Mouse (Mus musculus): ENCODE measurements around the gene Adgrb2. TPM values are rescaled to one million over a fixed set of nuclear protein-coding genes. Genes with fewer than 3 reads are reported as not detected.
A peak's percentile ranks its signal among the peaks of the same experiment; 100 is the strongest.

Gene Adgrb2
- polyA plus RNA-seq, 1 experiment from 2014 or later: 13.4 TPM

GRCm38 (mm10) chr4:129970168-129970567, 14.5 kb upstream of the Adgrb2 start:
- Histone ChIP-seq H3K27ac (ENCODE audit: low read depth, low read length) (no peak overlapping the region), H3K9me3 (ENCODE audit: control insufficient read depth, low read length) (no peaks in the 10 kb centered on the region), H3K9ac (ENCODE audit: low read depth, low read length) (no peak overlapping the region), H3K4me1 (ENCODE audit: control insufficient read depth, insufficient read depth, low read depth, low read length) (peaks cover 33% of the 10 kb centered on the region), H3K4me3 (ENCODE audit: low read length) (no peak overlapping the region), H3K4me2 (ENCODE audit: low read length) (no peak overlapping the region), H3K36me3 (ENCODE audit: control insufficient read depth, insufficient read depth, low read length) (no peaks in the 10 kb centered on the region), H3K27me3 (replicated peaks; ENCODE audit: control insufficient read depth, insufficient read depth, low read length) (no peaks in the 10 kb centered on the region)
- ATAC-seq: no peak
- WGBS: 37% methylated on average over 8 of the region's 8 CpGs

GRCm38 (mm10) chr4:129970861-129971260, 13.8 kb upstream of the Adgrb2 start:
- Histone ChIP-seq H3K4me1 (ENCODE audit: control insufficient read depth, insufficient read depth, low read depth, low read length) (peaks cover 33% of the 10 kb centered on the region), H3K27me3 (replicated peaks; ENCODE audit: control insufficient read depth, insufficient read depth, low read length) (no peaks in the 10 kb centered on the region), H3K9me3 (ENCODE audit: control insufficient read depth, low read length) (no peaks in the 10 kb centered on the region), H3K27ac (ENCODE audit: low read depth, low read length) (no peak overlapping the region), H3K4me3 (ENCODE audit: low read length) (no peak overlapping the region), H3K9ac (ENCODE audit: low read depth, low read length) (no peak overlapping the region), H3K4me2 (ENCODE audit: low read length) (no peak overlapping the region), H3K36me3 (ENCODE audit: control insufficient read depth, insufficient read depth, low read length) (no peaks in the 10 kb centered on the region)
- WGBS: 57% methylated on average over 11 of the region's 11 CpGs
- no peak for ATAC-seq

GRCm38 (mm10) chr4:129971989-129972388, 12.7 kb upstream of the Adgrb2 start:
- H3K4me2 ChIP-seq (ENCODE audit: low read length): no peak overlapping the region
- peaks cover 22% of the 10 kb centered on the region for H3K4me1 ChIP-seq (ENCODE audit: control insufficient read depth, insufficient read depth, low read depth, low read length)
- H3K4me3 ChIP-seq (ENCODE audit: low read length): no peak overlapping the region
- no peaks in the 10 kb centered on the region for H3K9me3 ChIP-seq (ENCODE audit: control insufficient read depth, low read length)
- 0 out of 2 replicates have a peak overlapping the region, but pooled peaks have one; percentile 21 for H3K27ac ChIP-seq (ENCODE audit: low read depth, low read length)
- no peak overlapping the region for H3K9ac ChIP-seq (ENCODE audit: low read depth, low read length)
- no peaks in the 10 kb centered on the region for H3K36me3 ChIP-seq (ENCODE audit: control insufficient read depth, insufficient read depth, low read length)
- H3K27me3 ChIP-seq (replicated peaks; ENCODE audit: control insufficient read depth, insufficient read depth, low read length): no peaks in the 10 kb centered on the region
- peak; percentile 10; the same call in 1 of the 2 replicates for ATAC-seq
- WGBS: 32% methylated on average over 7 of the region's 7 CpGs

GRCm38 (mm10) chr4:129974285-129974684, 10.4 kb upstream of the Adgrb2 start:
- WGBS: 56% methylated on average over 9 of the region's 9 CpGs
- Histone ChIP-seq H3K36me3 (ENCODE audit: control insufficient read depth, insufficient read depth, low read length) (no peaks in the 10 kb centered on the region), H3K9ac (ENCODE audit: low read depth, low read length) (no peak overlapping the region), H3K27ac (ENCODE audit: low read depth, low read length) (no peak overlapping the region), H3K4me2 (ENCODE audit: low read length) (no peak overlapping the region), H3K4me1 (ENCODE audit: control insufficient read depth, insufficient read depth, low read depth, low read length) (peaks cover 6% of the 10 kb centered on the region; the same call in 1 of the 2 replicates), H3K27me3 (replicated peaks; ENCODE audit: control insufficient read depth, insufficient read depth, low read length) (no peaks in the 10 kb centered on the region), H3K4me3 (ENCODE audit: low read length) (no peak overlapping the region), H3K9me3 (ENCODE audit: control insufficient read depth, low read length) (no peaks in the 10 kb centered on the region)
- ATAC-seq: no peak

- Histone ChIP-seq H3K9ac (ENCODE audit: low read depth, low read length) (no peak overlapping the region), H3K4me2 (ENCODE audit: low read length) (no peak overlapping the region), H3K4me1 (ENCODE audit: control insufficient read depth, insufficient read depth, low read depth, low read length) (peaks cover 11% of the 10 kb centered on the region), H3K27me3 (replicated peaks; ENCODE audit: control insufficient read depth, insufficient read depth, low read length) (no peaks in the 10 kb centered on the region), H3K27ac (ENCODE audit: low read depth, low read length) (no peak overlapping the region), H3K9me3 (ENCODE audit: control insufficient read depth, low read length) (no peaks in the 10 kb centered on the region), H3K4me3 (ENCODE audit: low read length) (no peak overlapping the region), H3K36me3 (ENCODE audit: control insufficient read depth, insufficient read depth, low read length) (no peaks in the 10 kb centered on the region)
- ATAC-seq: no peak
- WGBS: 62% methylated on average over 4 of the region's 4 CpGs
These were observed 7.4 kb upstream of the Adgrb2 start for GRCm38 (mm10) chr4:129977256-129977655.

- Histone ChIP-seq H3K27me3 (replicated peaks; ENCODE audit: control insufficient read depth, insufficient read depth, low read length) (no peaks in the 10 kb centered on the region), H3K9ac (ENCODE audit: low read depth, low read length) (no peak overlapping the region), H3K4me2 (ENCODE audit: low read length) (no peak overlapping the region), H3K36me3 (ENCODE audit: control insufficient read depth, insufficient read depth, low read length) (no peaks in the 10 kb centered on the region), H3K4me1 (ENCODE audit: control insufficient read depth, insufficient read depth, low read depth, low read length) (peaks cover 20% of the 10 kb centered on the region), H3K27ac (ENCODE audit: low read depth, low read length) (no peak overlapping the region), H3K4me3 (ENCODE audit: low read length) (no peak overlapping the region), H3K9me3 (ENCODE audit: control insufficient read depth, low read length) (no peaks in the 10 kb centered on the region)
- WGBS: 36% methylated on average over 4 of the region's 4 CpGs
- 0 out of 2 replicates have a peak, but pooled peaks have one; percentile 18 for ATAC-seq
These were observed 6.4 kb upstream of the Adgrb2 start for GRCm38 (mm10) chr4:129978227-129978626.

- ATAC-seq: no peak
These were observed 5.7 kb upstream of the Adgrb2 start for GRCm38 (mm10) chr4:129978930-129979329.

GRCm38 (mm10) chr4:129981657-129982056, 3.0 kb upstream of the Adgrb2 start:
- ATAC-seq: no peak
- 26% methylated on average over 10 of the region's 11 CpGs for WGBS
- H3K27me3 ChIP-seq (replicated peaks; ENCODE audit: control insufficient read depth, insufficient read depth, low read length): no peaks in the 10 kb centered on the region
- no peaks in the 10 kb centered on the region for H3K9me3 ChIP-seq (ENCODE audit: control insufficient read depth, low read length)
- peaks cover 36% of the 10 kb centered on the region for H3K4me1 ChIP-seq (ENCODE audit: control insufficient read depth, insufficient read depth, low read depth, low read length)
- no peak overlapping the region for H3K4me3 ChIP-seq (ENCODE audit: low read length)
- no peak overlapping the region for H3K27ac ChIP-seq (ENCODE audit: low read depth, low read length)
- H3K36me3 ChIP-seq (ENCODE audit: control insufficient read depth, insufficient read depth, low read length): no peaks in the 10 kb centered on the region
- no peak overlapping the region for H3K9ac ChIP-seq (ENCODE audit: low read depth, low read length)
- no peak overlapping the region for H3K4me2 ChIP-seq (ENCODE audit: low read length)

More at GRCm38 (mm10) chr4:129978930-129979329, 5.7 kb upstream of the Adgrb2 start:
- H3K4me1 ChIP-seq (ENCODE audit: control insufficient read depth, insufficient read depth, low read depth, low read length): peaks cover 27% of the 10 kb centered on the region
- H3K4me2 ChIP-seq (ENCODE audit: low read length): no peak overlapping the region
- WGBS: 60% methylated on average over 4 of the region's 4 CpGs
- H3K27ac ChIP-seq (ENCODE audit: low read depth, low read length): no peak overlapping the region
- H3K4me3 ChIP-seq (ENCODE audit: low read length): no peak overlapping the region
- no peaks in the 10 kb centered on the region for H3K9me3 ChIP-seq (ENCODE audit: control insufficient read depth, low read length)
- H3K27me3 ChIP-seq (replicated peaks; ENCODE audit: control insufficient read depth, insufficient read depth, low read length): no peaks in the 10 kb centered on the region
- H3K9ac ChIP-seq (ENCODE audit: low read depth, low read length): no peak overlapping the region
- no peaks in the 10 kb centered on the region for H3K36me3 ChIP-seq (ENCODE audit: control insufficient read depth, insufficient read depth, low read length)

GRCm38 (mm10) chr4:129983046-129983445, 1.6 kb upstream of the Adgrb2 start:
- Histone ChIP-seq H3K27ac (ENCODE audit: low read depth, low read length) (no peak overlapping the region; the same call in 1 of the 2 replicates), H3K27me3 (replicated peaks; ENCODE audit: control insufficient read depth, insufficient read depth, low read length) (no peaks in the 10 kb centered on the region), H3K4me1 (ENCODE audit: control insufficient read depth, insufficient read depth, low read depth, low read length) (peaks cover 49% of the 10 kb centered on the region), H3K9me3 (ENCODE audit: control insufficient read depth, low read length) (no peaks in the 10 kb centered on the region), H3K36me3 (ENCODE audit: control insufficient read depth, insufficient read depth, low read length) (no peaks in the 10 kb centered on the region), H3K4me3 (ENCODE audit: low read length) (no peak overlapping the region), H3K9ac (ENCODE audit: low read depth, low read length) (peak overlapping the region; percentile 3; the same call in 1 of the 2 replicates), H3K4me2 (ENCODE audit: low read length) (no peak overlapping the region; the same call in 1 of the 2 replicates)
- 21% methylated on average over 5 of the region's 5 CpGs for WGBS
- no peak for ATAC-seq

Data from hindbrain, embryonic 16.5 days (tissue).